Mouse (Mus musculus): ENCODE measurements at regions not wholly inside any gene's neighbourhood (a gene's known extent, or its start where the extent isn't known, plus 50 kb on each side); places are given as distances from the start of the nearest gene placed in this dataset.

DNA sequence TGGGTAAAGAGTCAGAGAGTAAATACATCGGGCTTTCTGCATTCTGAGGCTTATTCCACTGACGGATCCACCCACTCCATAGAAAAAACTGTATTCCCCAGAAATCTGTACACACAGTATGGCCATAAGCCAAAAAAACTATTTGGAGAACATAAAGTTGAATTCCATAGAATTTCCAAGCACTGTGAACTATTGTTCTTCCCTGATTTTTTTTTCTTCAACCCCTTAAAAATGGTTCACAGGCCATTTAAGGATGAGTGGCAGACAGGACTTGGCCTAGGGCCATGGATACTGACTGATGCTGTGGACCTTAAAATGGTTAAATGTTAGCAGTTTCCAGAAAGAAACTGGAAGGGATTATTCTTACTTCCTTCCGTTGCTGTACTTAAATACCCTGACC is 247.0 kb downstream of the Sipa1l2 start:
- TF ChIP-seq CTCF (IDR thresholded peaks at IDR 0.05; ENCODE audit: low read depth) (no peak), EP300 (IDR thresholded peaks at IDR 0.05; ENCODE audit: low read depth) (no peak)

All from liver, postnatal 0 days (tissue).